Mouse (Mus musculus): ENCODE measurements at regions not wholly inside any gene's neighbourhood (a gene's known extent, or its start where the extent isn't known, plus 50 kb on each side); places are given as distances from the start of the nearest gene placed in this dataset.

GRCm38 (mm10) chr7:71873817-71874216, 432.6 kb downstream of the Mctp2 start:
- Histone ChIP-seq H3K4me3 (replicated peaks) (no peak overlapping the region), H3K9ac (no peak overlapping the region), H3K9me3 (replicated peaks) (no peaks in the 10 kb centered on the region), H3K36me3 (no peaks in the 10 kb centered on the region), H3K4me2 (no peak overlapping the region), H3K27me3 (no peaks in the 10 kb centered on the region), H3K27ac (no peak overlapping the region), H3K4me1 (no peaks in the 10 kb centered on the region)
- 57% methylated on average over 5 of the region's 5 CpGs for WGBS
- ATAC-seq (replicated peaks; ENCODE audit: low FRiP score), result no peak

DNA sequence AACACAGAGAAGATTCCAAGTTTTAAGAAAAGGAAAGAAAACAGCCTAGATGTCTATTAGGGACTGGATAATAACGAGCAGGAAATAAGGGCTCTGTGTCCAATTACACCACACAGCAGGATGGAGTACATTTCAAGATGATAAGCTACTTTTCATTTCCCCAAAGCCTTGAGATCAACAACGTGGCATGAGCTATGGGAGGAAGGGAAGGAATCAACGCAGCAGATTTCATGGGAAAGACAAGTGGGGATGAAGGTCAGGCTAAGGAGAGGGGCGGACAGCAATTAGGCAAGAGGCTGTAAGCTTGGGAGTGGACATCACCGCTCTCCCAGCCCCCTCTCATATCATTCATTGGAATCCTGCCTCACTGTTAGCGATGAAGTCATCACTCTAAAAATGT, 433.5 kb downstream of the Mctp2 start:
- no peak overlapping the region for H3K9ac ChIP-seq
- 63% methylated on average over 6 of the region's 6 CpGs for whole genome bisulfite sequencing

DNA sequence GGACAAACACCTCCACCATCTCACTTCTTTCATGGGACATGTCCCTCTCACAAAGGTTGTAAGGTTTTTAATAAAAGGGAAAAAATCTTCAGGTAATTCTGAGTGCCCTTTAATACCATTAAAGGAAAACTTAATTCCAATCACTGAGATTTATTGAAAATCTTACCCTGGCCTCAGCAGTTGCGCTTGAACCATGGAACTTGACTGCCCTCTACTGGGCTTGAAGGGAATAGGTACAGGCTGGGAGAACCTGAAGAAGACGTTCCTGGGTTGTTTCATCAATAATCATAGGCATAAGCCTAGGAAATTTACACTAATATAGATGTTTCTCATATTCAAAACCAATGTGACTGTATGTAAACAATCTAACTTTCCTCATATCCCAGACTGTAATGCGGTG, 439.3 kb downstream of the Mctp2 start:
- 15% methylated on average over 3 of the region's 3 CpGs for WGBS
- no peaks in the 10 kb centered on the region for H3K9me3 ChIP-seq (replicated peaks)
- H3K36me3 ChIP-seq, result no peaks in the 10 kb centered on the region
- peaks cover 13% of the 10 kb centered on the region for H3K4me1 ChIP-seq
- H3K4me3 ChIP-seq (replicated peaks), result no peak overlapping the region
- no peak overlapping the region for H3K9ac ChIP-seq
- ATAC-seq (replicated peaks; ENCODE audit: low FRiP score), result no peak
- H3K4me2 ChIP-seq, result no peak overlapping the region
- no peaks in the 10 kb centered on the region for H3K27me3 ChIP-seq
- no peak overlapping the region for H3K27ac ChIP-seq

More for the DNA sequence above, 433.5 kb downstream of the Mctp2 start:
- no peaks in the 10 kb centered on the region for H3K36me3 ChIP-seq
- H3K9me3 ChIP-seq (replicated peaks), result no peaks in the 10 kb centered on the region
- no peaks in the 10 kb centered on the region for H3K27me3 ChIP-seq
- ATAC-seq (replicated peaks; ENCODE audit: low FRiP score), result no peak
- no peak overlapping the region for H3K27ac ChIP-seq
- H3K4me3 ChIP-seq (replicated peaks), result no peak overlapping the region
- H3K4me2 ChIP-seq, result no peak overlapping the region
- no peaks in the 10 kb centered on the region for H3K4me1 ChIP-seq

DNA sequence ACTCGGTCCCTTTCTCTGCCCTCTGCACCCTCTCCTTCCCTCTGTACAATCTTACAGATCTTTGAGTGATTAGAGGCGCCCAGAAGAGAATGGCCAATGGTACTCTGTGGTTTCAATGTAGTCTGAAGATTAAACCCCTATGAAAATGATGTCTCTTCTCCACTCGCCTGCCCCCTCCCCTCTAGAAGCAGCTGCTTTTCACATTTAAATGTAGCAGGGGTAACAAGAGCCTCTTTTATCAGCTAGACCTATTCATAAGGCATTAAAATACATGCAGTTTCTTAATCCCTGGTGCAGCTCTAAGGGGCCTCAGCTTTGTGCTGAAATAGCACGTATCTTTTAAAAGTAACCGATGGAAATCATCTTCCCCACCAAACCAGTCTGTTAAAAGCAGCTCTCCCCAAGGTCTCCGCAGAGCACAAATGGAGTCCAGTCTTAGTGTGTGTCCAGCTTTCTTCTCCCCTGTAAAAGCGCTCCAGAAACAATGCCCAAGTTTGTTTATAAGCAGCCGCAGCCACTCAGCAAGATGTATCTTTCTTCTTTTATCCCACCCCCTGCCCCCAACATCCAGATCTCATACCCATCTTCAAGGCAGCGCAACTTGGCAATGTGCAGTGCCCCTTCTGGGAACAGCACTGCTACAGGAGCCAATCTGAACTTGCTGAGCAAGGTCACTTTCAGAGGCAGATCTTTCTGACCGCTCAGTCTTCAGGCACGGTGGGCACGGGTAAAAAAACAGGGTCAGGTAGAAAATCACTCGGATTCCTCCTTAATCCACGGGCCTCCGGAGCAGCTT, 440.8 kb downstream of the Mctp2 start:
- Histone ChIP-seq H3K9ac (no peak overlapping the region), H3K4me1 (peaks cover 13% of the 10 kb centered on the region)

GRCm38 (mm10) chr7:71852864-71853263, 453.5 kb downstream of the Mctp2 start:
- WGBS, result 84% methylated on average over 3 of the region's 3 CpGs
- no peak overlapping the region for H3K27ac ChIP-seq
- H3K4me1 ChIP-seq, result no peaks in the 10 kb centered on the region
- H3K27me3 ChIP-seq, result no peaks in the 10 kb centered on the region
- H3K9me3 ChIP-seq (replicated peaks), result no peaks in the 10 kb centered on the region
- no peaks in the 10 kb centered on the region for H3K36me3 ChIP-seq
- no peak for ATAC-seq (replicated peaks; ENCODE audit: low FRiP score)
- no peak overlapping the region for H3K4me2 ChIP-seq
- no peak overlapping the region for H3K4me3 ChIP-seq (replicated peaks)
- H3K9ac ChIP-seq, result no peak overlapping the region

More for the DNA sequence above, 440.8 kb downstream of the Mctp2 start:
- Histone ChIP-seq H3K36me3 (no peaks in the 10 kb centered on the region), H3K4me3 (replicated peaks) (no peak overlapping the region), H3K27me3 (no peaks in the 10 kb centered on the region), H3K27ac (peak overlapping the region; percentile 41; the same call in 1 of the 2 replicates), H3K9me3 (replicated peaks) (no peaks in the 10 kb centered on the region), H3K4me2 (no peak overlapping the region)
- 54% methylated on average over 15 of the region's 15 CpGs for WGBS
- no peak for ATAC-seq (replicated peaks; ENCODE audit: low FRiP score)

DNA sequence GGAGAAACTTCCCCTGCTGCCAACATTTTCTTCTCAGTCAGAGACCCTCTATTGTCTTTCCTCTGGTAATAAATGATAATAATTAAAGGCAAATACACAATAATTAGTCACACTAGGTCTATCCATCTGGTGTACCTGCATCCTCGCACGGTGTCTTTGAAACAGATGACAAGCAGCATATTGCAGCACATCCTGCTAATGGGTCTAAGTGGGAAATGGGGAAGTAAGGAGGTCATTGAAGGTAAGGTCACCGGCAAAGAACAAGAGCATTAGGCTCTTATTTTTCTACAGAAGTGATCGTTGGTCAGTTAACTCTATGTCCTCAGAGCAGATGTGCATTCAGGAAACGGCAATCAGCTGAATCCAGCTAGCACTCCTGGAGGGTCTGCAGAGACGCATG, 457.2 kb downstream of the Mctp2 start:
- Histone ChIP-seq H3K27me3 (no peaks in the 10 kb centered on the region), H3K4me2 (no peak overlapping the region), H3K4me1 (no peaks in the 10 kb centered on the region), H3K4me3 (replicated peaks) (no peak overlapping the region), H3K9ac (no peak overlapping the region), H3K27ac (no peak overlapping the region), H3K36me3 (no peaks in the 10 kb centered on the region), H3K9me3 (replicated peaks) (no peaks in the 10 kb centered on the region)
- no peak for ATAC-seq (replicated peaks; ENCODE audit: low FRiP score)
- 88% methylated on average over 6 of the region's 6 CpGs for WGBS

GRCm38 (mm10) chr7:71837845-71838244, 468.6 kb downstream of the Mctp2 start:
- no peak for ATAC-seq (replicated peaks; ENCODE audit: low FRiP score)
- H3K9ac ChIP-seq, result no peak overlapping the region
- no peak overlapping the region for H3K27ac ChIP-seq

GRCm38 (mm10) chr7:71831790-71832525, 474.4 kb downstream of the Mctp2 start:
- 62% methylated on average over 3 of the region's 3 CpGs for WGBS
- Histone ChIP-seq H3K9me3 (replicated peaks) (no peaks in the 10 kb centered on the region), H3K4me2 (no peak overlapping the region), H3K27ac (no peak overlapping the region), H3K36me3 (no peaks in the 10 kb centered on the region), H3K4me3 (replicated peaks) (no peak overlapping the region), H3K9ac (no peak overlapping the region), H3K4me1 (0 out of 2 replicates have a peak, but pooled peaks cover 3% of the 10 kb centered on the region), H3K27me3 (no peaks in the 10 kb centered on the region)
- ATAC-seq (replicated peaks; ENCODE audit: low FRiP score), result no peak

More at GRCm38 (mm10) chr7:71837845-71838244, 468.6 kb downstream of the Mctp2 start:
- Histone ChIP-seq H3K4me3 (replicated peaks) (no peak overlapping the region), H3K4me2 (no peak overlapping the region), H3K36me3 (no peaks in the 10 kb centered on the region), H3K27me3 (no peaks in the 10 kb centered on the region), H3K9me3 (replicated peaks) (no peaks in the 10 kb centered on the region), H3K4me1 (peaks cover 10% of the 10 kb centered on the region; the same call in 1 of the 2 replicates)
- 61% methylated on average over 6 of the region's 6 CpGs for WGBS

DNA sequence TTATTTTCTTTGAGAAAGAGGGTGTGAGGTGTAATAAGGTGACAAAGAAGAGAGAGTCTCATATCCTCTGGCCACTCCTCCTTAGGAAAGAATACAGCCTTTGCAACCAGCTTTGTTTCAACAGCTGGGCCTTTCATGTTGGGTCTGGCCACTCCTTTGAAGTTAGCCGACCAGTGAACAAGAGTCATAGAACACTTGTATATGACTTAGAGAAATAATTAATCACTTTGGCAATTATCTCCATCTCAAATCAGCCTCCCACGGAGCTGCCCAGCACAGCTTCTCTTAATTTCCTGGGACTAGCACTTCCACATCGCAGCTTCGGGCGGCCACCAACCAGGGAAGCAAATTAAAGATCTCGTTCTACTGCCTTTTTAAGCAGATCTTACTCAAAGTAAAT, 476.8 kb downstream of the Mctp2 start:
- H3K4me2 ChIP-seq, result no peak overlapping the region
- WGBS, result 27% methylated on average over 6 of the region's 6 CpGs
- no peak overlapping the region for H3K4me3 ChIP-seq (replicated peaks)
- H3K36me3 ChIP-seq, result no peaks in the 10 kb centered on the region
- H3K9ac ChIP-seq, result no peak overlapping the region
- peak; percentile 64; the same call in 1 of the 2 replicates for ATAC-seq (replicated peaks; ENCODE audit: low FRiP score)
- 0 out of 2 replicates have a peak, but pooled peaks cover 3% of the 10 kb centered on the region for H3K4me1 ChIP-seq
- H3K27ac ChIP-seq, result no peak overlapping the region
- H3K27me3 ChIP-seq, result no peaks in the 10 kb centered on the region
- no peaks in the 10 kb centered on the region for H3K9me3 ChIP-seq (replicated peaks)

DNA sequence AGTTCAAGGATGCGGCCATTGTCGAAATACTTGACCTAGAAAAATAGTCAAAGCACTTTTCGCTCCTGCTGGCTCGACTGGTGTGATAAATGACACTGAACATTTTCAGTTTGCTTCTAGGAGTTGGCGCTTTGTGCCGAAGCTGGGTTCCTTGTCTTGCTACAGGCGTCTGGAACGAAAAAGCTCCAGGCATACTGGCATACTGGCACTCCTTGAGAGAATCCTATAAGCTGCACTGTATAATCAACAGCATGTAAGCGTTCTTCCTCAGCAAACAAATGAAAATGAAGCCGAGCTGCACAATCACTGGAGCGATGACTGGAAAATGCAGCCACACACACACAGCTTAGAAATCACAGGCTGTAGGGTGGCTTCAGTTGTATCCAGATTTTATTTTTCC, 464.9 kb upstream of the Gm10295 start:
- Histone ChIP-seq H3K4me2 (no peak overlapping the region), H3K9ac (no peak overlapping the region), H3K27ac (no peak overlapping the region), H3K9me3 (replicated peaks) (no peaks in the 10 kb centered on the region), H3K4me3 (replicated peaks) (no peak overlapping the region), H3K27me3 (no peaks in the 10 kb centered on the region), H3K4me1 (0 out of 2 replicates have a peak, but pooled peaks cover 3% of the 10 kb centered on the region), H3K36me3 (no peaks in the 10 kb centered on the region)
- no peak for ATAC-seq (replicated peaks; ENCODE audit: low FRiP score)
- whole genome bisulfite sequencing, result 66% methylated on average over 11 of the region's 11 CpGs

DNA sequence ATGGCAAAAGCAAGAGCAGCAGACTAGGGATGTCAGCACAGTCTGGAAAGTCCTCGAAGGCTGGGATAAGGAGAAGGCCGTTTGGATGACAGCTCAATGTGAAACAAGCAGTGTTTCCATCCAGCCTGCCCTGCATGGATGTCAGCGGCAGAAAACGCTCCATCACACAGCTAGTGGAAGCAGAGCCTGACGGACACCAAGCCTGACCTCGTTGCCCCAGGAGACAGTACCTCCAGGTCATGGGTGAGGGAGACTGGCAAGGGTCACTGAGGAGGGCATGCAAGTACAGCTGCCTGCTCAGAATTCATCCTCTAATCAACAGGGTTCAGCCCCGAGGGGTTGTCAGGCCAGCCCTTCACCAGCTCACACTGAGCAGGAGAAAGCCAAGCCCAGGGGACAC, 442.9 kb upstream of the Gm10295 start:
- Histone ChIP-seq H3K4me1 (peaks cover 4% of the 10 kb centered on the region; the same call in 1 of the 2 replicates), H3K4me3 (replicated peaks) (no peak overlapping the region), H3K27me3 (no peaks in the 10 kb centered on the region), H3K36me3 (no peaks in the 10 kb centered on the region), H3K4me2 (no peak overlapping the region), H3K27ac (no peak overlapping the region), H3K9ac (no peak overlapping the region), H3K9me3 (replicated peaks) (no peaks in the 10 kb centered on the region)
- 24% methylated on average over 7 of the region's 7 CpGs for WGBS
- ATAC-seq (replicated peaks; ENCODE audit: low FRiP score), result no peak

DNA sequence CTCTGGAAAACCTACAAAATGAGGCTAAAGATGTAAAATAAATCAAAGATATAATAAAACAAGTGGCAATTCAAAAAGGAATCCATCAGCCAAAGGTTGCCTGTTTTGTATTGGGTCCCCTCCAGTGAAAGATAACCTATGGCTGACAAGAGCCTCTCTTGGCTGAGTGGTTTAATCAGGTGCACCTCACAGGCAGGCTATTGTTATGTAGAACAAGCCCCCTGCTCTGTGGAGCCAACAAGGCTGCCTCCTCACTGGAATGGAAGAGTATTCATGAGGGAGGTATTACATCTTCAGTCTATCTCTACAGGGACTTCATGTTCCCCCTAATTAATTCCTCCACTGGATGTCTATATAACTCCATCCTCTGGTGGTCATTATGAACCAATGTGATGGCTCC, 437.1 kb upstream of the Gm10295 start:
- Histone ChIP-seq H3K9ac (no peak overlapping the region), H3K4me2 (no peak overlapping the region), H3K27me3 (no peaks in the 10 kb centered on the region), H3K4me1 (no peaks in the 10 kb centered on the region), H3K27ac (no peak overlapping the region), H3K4me3 (replicated peaks) (no peak overlapping the region), H3K9me3 (replicated peaks) (no peaks in the 10 kb centered on the region), H3K36me3 (no peaks in the 10 kb centered on the region)
- no peak for ATAC-seq (replicated peaks; ENCODE audit: low FRiP score)
